Mouse (Mus musculus): Measurements from ENCODE around the gene Cnbp. TPM values are rescaled to one million over a fixed set of nuclear protein-coding genes. Genes with fewer than 3 reads are reported as not detected.

The Cnbp gene
- 2,164 TPM for polyA plus RNA-seq (2017; shearing (Covaris generic))

DNA sequence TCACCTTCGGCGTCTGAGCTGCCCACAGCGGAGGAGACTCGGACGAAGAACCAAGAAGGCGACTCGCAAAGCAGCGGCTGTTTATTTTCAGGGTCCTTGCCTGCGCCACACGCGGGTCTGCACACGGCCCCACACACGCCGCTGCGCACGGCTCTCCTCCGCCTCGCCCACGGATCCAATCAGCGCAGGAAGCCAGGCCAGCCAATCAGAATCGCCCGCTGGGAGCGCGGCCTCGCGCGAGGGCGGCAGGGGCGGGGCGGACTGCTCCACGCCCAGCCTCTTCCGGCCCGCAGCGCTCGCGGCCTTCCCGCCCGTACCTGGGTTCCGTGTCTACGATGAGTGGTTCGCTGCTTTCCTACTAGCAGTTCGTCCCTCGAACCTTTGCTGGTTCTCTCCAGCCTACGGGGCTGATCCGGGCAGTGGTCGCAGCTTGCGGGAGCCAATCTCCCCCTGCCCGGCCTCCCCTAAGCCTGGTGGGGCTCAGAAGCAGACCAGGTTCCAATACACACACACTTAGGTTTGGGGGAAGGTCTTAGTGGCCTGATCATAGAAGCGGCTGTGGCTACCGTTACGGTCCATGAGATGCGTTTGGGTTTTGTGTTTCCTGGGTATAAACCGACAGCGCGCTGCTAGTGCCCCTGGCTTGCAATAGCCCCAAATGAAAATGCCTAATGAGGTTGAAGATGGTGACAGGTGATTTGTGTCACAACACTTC is at the start of gene Cnbp:
TSS of gene Cnbp (minus strand) at position 207 of the 715 bp plus-strand sequence.

DNA sequence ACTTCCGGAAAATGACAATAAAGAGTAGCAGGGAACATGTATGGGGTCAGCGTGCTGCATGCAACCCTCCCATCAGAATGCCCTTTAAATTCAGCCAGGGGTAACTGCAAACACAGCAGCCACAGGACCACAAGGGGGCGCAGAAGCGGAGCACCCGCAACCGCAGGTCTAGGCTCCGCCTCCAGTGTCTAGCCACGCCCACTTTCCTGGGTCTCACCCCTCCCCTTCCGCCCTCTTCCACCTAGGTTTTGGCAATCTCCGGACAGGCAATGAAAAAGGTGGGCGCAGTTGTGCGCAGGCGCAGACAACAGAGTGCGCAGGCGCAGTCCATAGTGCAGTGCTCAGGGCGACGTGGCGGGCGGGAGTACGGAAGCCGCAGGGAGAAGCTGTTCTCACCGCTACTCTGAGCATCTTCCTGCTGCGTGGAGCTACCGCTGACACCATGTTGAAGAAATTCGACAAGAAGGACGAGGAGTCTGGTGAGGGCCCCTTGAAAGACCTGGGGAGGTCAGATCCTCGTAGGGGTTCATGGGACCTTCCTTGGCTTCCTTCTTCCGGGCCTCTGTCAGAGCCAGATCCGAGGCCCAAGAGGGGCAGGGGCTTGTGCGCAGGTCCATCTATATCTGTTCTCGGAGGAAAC is 36.8 kb upstream of the Cnbp start, which contains the start of gene Copg1:
TSS of gene Copg1 (plus strand) at position 221 of the 640 bp plus-strand sequence.

GRCm38 (mm10) chr6:87838551-87839197 is 12.2 kb downstream of the Cnbp start, which contains the start of gene Isy1:
Isy1 (minus strand) TSS chr6:87838798.

DNA sequence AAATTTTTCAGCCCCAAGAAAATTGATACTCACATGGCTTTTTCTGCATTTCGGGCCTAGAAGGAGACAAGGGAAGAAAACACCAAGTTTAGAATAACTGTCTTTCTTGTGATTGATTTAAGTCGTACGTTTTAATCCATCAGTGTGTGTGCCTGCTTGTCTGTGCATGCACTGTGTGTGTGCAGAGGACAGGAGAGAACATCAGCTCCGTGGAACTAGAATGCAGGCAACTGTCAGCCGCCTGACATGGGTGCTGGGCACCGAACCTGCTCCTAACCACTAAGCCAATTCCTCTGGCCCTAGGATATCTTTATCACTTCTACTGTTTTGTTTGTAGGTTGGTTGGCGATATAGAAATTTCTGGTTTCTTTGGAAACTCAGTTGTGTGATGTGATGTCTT is 15.2 kb downstream of the Cnbp start, which contains the start of gene Gm45140:
TSS of gene Gm45140 (minus strand) at position 101 of the 400 bp plus-strand sequence.

GRCm38 (mm10) chr6:87811675-87812338 is 39.1 kb downstream of the Cnbp start, which contains the start of gene Rab43:
Rab43 (minus strand) TSS chr6:87812164.

Other genes starting within 250 kb of the Cnbp start
- 3.9 TPM for gene Aplf, start 178.9 kb downstream of the Cnbp start, polyA plus RNA-seq (2017; shearing (Covaris generic))
- 0.40 TPM for gene Efcc1, start 120.2 kb downstream of the Cnbp start, polyA plus RNA-seq (2017; shearing (Covaris generic))
- not detected for gene Gp9, start 73.0 kb downstream of the Cnbp start, polyA plus RNA-seq (2017; shearing (Covaris generic))
- 79.6 TPM for gene Rab43, start 38.9 kb downstream of the Cnbp start, polyA plus RNA-seq (2017; shearing (Covaris generic))
- gene Gm45140, start 15.3 kb downstream of the Cnbp start, polyA plus RNA-seq (2017; shearing (Covaris generic)) = 58.1 TPM
- gene Isy1, start 12.3 kb downstream of the Cnbp start, polyA plus RNA-seq (2017; shearing (Covaris generic)) = 448 TPM
- 165 TPM for gene Copg1, start 36.7 kb upstream of the Cnbp start, polyA plus RNA-seq (2017; shearing (Covaris generic))
- 98.1 TPM for gene Hmces, start 62.8 kb upstream of the Cnbp start, polyA plus RNA-seq (2017; shearing (Covaris generic))
- gene H1fx, start 130.5 kb upstream of the Cnbp start, polyA plus RNA-seq (2017; shearing (Covaris generic)) = not detected
- 287 TPM for gene Rab7, start 194.2 kb upstream of the Cnbp start, polyA plus RNA-seq (2017; shearing (Covaris generic))
- 111 TPM for gene Rpn1, start 233.4 kb upstream of the Cnbp start, polyA plus RNA-seq (2017; shearing (Covaris generic))